Mouse (Mus musculus): ENCODE results near the gene Gm12830.

GRCm38 (mm10) chr4:114903422-114903782, 81.9 kb downstream of the Gm12830 start:
- TF ChIP-seq CTCF (IDR thresholded peaks at IDR 0.05; ENCODE audit: extremely low read depth, insufficient read length, insufficient replicate concordance, low read depth, low read length) (no peak), POLR2A (IDR thresholded peaks at IDR 0.05; ENCODE audit: low read depth, low read length) (no peak)
